Mouse (Mus musculus) forebrain, embryonic 14.5 days (tissue): Measurements from ENCODE around the gene Zfr. TPM values are rescaled to one million over a fixed set of nuclear protein-coding genes. Genes with fewer than 3 reads are reported as not detected.

Experiments used
- ATAC-seq: fragments of 200-750 bp; cut with Nextera tagmentation; 2 replicates; pipeline ENCODE4 v1.8.0; 2017; ENCODE audit warnings: mild to moderate bottlenecking, moderate library complexity
- DNase-seq: peaks from one replicate; pipeline ENCODE4 v3.0.0-alpha.2; 2015; ENCODE audit warnings: low spot score
- H3K27ac ChIP-seq: fragments of 300-500 bp; sonication (generic); 2 replicates; pipeline ENCODE4 v1.5.1; 2014; ENCODE audit warnings: low read depth, mild to moderate bottlenecking, control low read depth, low read length, moderate library complexity
- H3K27me3 ChIP-seq: fragments of 300-500 bp; sonication (generic); replicated peaks from 2 replicates; pipeline ENCODE4 v1.6.1; 2014; ENCODE audit warnings: low read length, control low read depth, mixed read lengths; ENCODE audit not compliant: control insufficient read depth, insufficient read depth
- H3K36me3 ChIP-seq: fragments of 300-500 bp; sonication (generic); 2 replicates; pipeline ENCODE4 v1.6.1; 2014; ENCODE audit warnings: low read length, control low read depth; ENCODE audit not compliant: control insufficient read depth, insufficient read depth
- H3K4me1 ChIP-seq: fragments of 300-500 bp; sonication (generic); 2 replicates; pipeline ENCODE4 v1.6.1; 2014; ENCODE audit warnings: antibody characterized with exemption, low read length, control low read depth; ENCODE audit not compliant: control insufficient read depth, insufficient read depth
- H3K4me2 ChIP-seq: fragments of 300-500 bp; sonication (generic); 2 replicates; pipeline ENCODE4 v1.6.1; 2014; ENCODE audit warnings: mild to moderate bottlenecking, control low read depth, low read length
- H3K4me3 ChIP-seq: fragments of 300-500 bp; sonication (generic); 2 replicates; pipeline ENCODE4 v1.5.1; 2014; ENCODE audit warnings: low read depth, low read length, control low read depth
- H3K9ac ChIP-seq: fragments of 300-500 bp; sonication (generic); 2 replicates; pipeline ENCODE4 v1.6.1; 2014; ENCODE audit warnings: mild to moderate bottlenecking, low read length, control low read depth, moderate library complexity
- H3K9me3 ChIP-seq: fragments of 300-500 bp; sonication (generic); replicated peaks from 2 replicates; pipeline ENCODE4 v1.6.1; 2016; ENCODE audit warnings: low read length, control low read depth, mixed read lengths; ENCODE audit not compliant: control insufficient read depth
- whole genome bisulfite sequencing: fragments of 180-500 bp; shearing (Covaris S2); extraction: QIAGEN DNeasy Blood & Tissue Kit; methylation state at CpG from one replicate; pipeline ENCODE4 v1.1.7; 2014; 5-methylcytosine and 5-hydroxymethylcytosine counted together
- polyA plus RNA-seq: library from polyadenylated mRNA; unstranded; fragments of >200 nt; fragmentation: Nextera tagmentation; extraction: Ambion mirVana; gene quantifications from 2 replicates; pipeline ENCODE4 v1.2.1, GENCODE M21; 2014

The Zfr gene
- polyA plus RNA-seq, 1 experiment from 2014 or later: 169 TPM

GRCm38 (mm10) chr15:12203512-12204318 is 86.1 kb downstream of the Zfr start:
- no peak for ATAC-seq
- DNase-seq: no peak
- H3K4me1 ChIP-seq: peaks cover 15% of the 10 kb centered on the region
- no peaks in the 10 kb centered on the region for H3K9me3 ChIP-seq
- peak overlapping the region; percentile 95 for H3K4me3 ChIP-seq
- H3K4me2 ChIP-seq: peak overlapping the region; percentile 64
- peak overlapping the region; percentile 52; the same call in 1 of the 2 replicates for H3K9ac ChIP-seq
- WGBS: 61% methylated on average over 10 of the region's 10 CpGs
- no peaks in the 10 kb centered on the region for H3K36me3 ChIP-seq
- H3K27ac ChIP-seq: peak overlapping the region; percentile 77; the same call in 1 of the 2 replicates
- no peaks in the 10 kb centered on the region for H3K27me3 ChIP-seq

GRCm38 (mm10) chr15:12204319-12205159 is 86.9 kb downstream of the Zfr start, which contains the start of gene Mtmr12:
Gene Mtmr12 (plus strand): TSS chr15:12205028.
- peak within 1 kb of the TSS; percentile 77 for H3K4me2 ChIP-seq
- no peaks in the 10 kb centered on the region for H3K27me3 ChIP-seq
- H3K36me3 ChIP-seq: no peaks in the 10 kb centered on the region
- ATAC-seq (peak; percentile 98), DNase-seq (peak; percentile 99)
- H3K4me1 ChIP-seq: peaks cover 15% of the 10 kb centered on the region
- H3K9me3 ChIP-seq: no peaks in the 10 kb centered on the region
- WGBS: under 1% methylated on average over 55 of the region's 58 CpGs
- H3K9ac ChIP-seq: peak within 1 kb of the TSS; percentile 93
- peak within 1 kb of the TSS; percentile 95 for H3K4me3 ChIP-seq
- H3K27ac ChIP-seq: peak within 1 kb of the TSS; percentile 89

- Histone ChIP-seq H3K9ac (peak overlapping the region; percentile 93), H3K9me3 (no peaks in the 10 kb centered on the region), H3K36me3 (no peaks in the 10 kb centered on the region), H3K4me2 (peak overlapping the region; percentile 77), H3K27me3 (no peaks in the 10 kb centered on the region), H3K4me1 (peaks cover 15% of the 10 kb centered on the region), H3K4me3 (peak overlapping the region; percentile 95), H3K27ac (peak overlapping the region; percentile 89)
- WGBS: under 1% methylated on average over 64 of the region's 73 CpGs
- peak; percentile 85 for ATAC-seq
- peak; percentile 38 for DNase-seq
These were observed 87.7 kb downstream of the Zfr start for GRCm38 (mm10) chr15:12205160-12205901.

GRCm38 (mm10) chr15:12205902-12206645 is 88.4 kb downstream of the Zfr start:
- no peaks in the 10 kb centered on the region for H3K27me3 ChIP-seq
- DNase-seq: no peak
- WGBS: 39% methylated on average over 14 of the region's 14 CpGs

GRCm38 (mm10) chr15:12206646-12207222 is 89.1 kb downstream of the Zfr start:
- WGBS: 73% methylated on average over 7 of the region's 7 CpGs
- Histone ChIP-seq H3K9ac (no peak overlapping the region), H3K9me3 (no peaks in the 10 kb centered on the region), H3K27me3 (no peaks in the 10 kb centered on the region), H3K4me3 (no peak overlapping the region), H3K4me2 (peak overlapping the region; percentile 77; the same call in 1 of the 2 replicates), H3K4me1 (peaks cover 15% of the 10 kb centered on the region), H3K27ac (no peak overlapping the region), H3K36me3 (no peaks in the 10 kb centered on the region)
- ATAC-seq: no peak
- DNase-seq: no peak

More at GRCm38 (mm10) chr15:12205902-12206645, 88.4 kb downstream of the Zfr start:
- ATAC-seq: no peak
- peak overlapping the region; percentile 77 for H3K4me2 ChIP-seq
- peak overlapping the region; percentile 95 for H3K4me3 ChIP-seq
- H3K27ac ChIP-seq: no peak overlapping the region
- H3K4me1 ChIP-seq: peaks cover 15% of the 10 kb centered on the region
- peak overlapping the region; percentile 93 for H3K9ac ChIP-seq
- H3K36me3 ChIP-seq: no peaks in the 10 kb centered on the region
- H3K9me3 ChIP-seq: no peaks in the 10 kb centered on the region

- no peaks in the 10 kb centered on the region for H3K27me3 ChIP-seq
- peaks cover 15% of the 10 kb centered on the region for H3K4me1 ChIP-seq
- H3K27ac ChIP-seq: no peak overlapping the region
- DNase-seq: no peak
- WGBS: 87% methylated on average over 6 of the region's 6 CpGs
- H3K36me3 ChIP-seq: no peaks in the 10 kb centered on the region
- H3K9ac ChIP-seq: no peak overlapping the region
- no peak overlapping the region for H3K4me2 ChIP-seq
- ATAC-seq: no peak
- H3K9me3 ChIP-seq: no peaks in the 10 kb centered on the region
- H3K4me3 ChIP-seq: no peak overlapping the region
These were observed 90.0 kb downstream of the Zfr start for GRCm38 (mm10) chr15:12207556-12208090.

GRCm38 (mm10) chr15:12211577-12211976 is 93.9 kb downstream of the Zfr start:
- Histone ChIP-seq H3K36me3 (no peaks in the 10 kb centered on the region), H3K9me3 (no peaks in the 10 kb centered on the region), H3K4me3 (no peak overlapping the region), H3K4me1 (peaks cover 4% of the 10 kb centered on the region), H3K27ac (no peak overlapping the region), H3K4me2 (no peak overlapping the region), H3K27me3 (no peaks in the 10 kb centered on the region), H3K9ac (no peak overlapping the region)
- DNase-seq: no peak
- WGBS: 85% methylated on average over 8 of the region's 8 CpGs
- peak; percentile 44 for ATAC-seq
